Mouse (Mus musculus): ENCODE data around the gene Arrb2. TPM values are rescaled to one million over a fixed set of nuclear protein-coding genes. Genes with fewer than 3 reads are reported as not detected.
"Not testable (repeated sequence)": the region's sequence is repeated elsewhere in the genome, so short reads cannot be mapped to it uniquely, and the experiment has no call there.

Gene Arrb2
- polyA plus RNA-seq, 1 experiment from 2014 or later = 11.2 TPM

GRCm38 (mm10) chr11:70426598-70426997, 5.8 kb upstream of the Arrb2 start:
- not testable (repeated sequence) for H3K36me3 ChIP-seq; H3K4me3 ChIP-seq; H3K9ac ChIP-seq; ATAC-seq (ENCODE audit: extremely low read depth, insufficient number of reproducible peaks, low FRiP score, low TSS enrichment); H3K27ac ChIP-seq (replicated peaks); H3K4me2 ChIP-seq; H3K4me1 ChIP-seq; H3K9me3 ChIP-seq; H3K27me3 ChIP-seq (replicated peaks)
- WGBS = 66% methylated on average over 6 of the region's 6 CpGs

GRCm38 (mm10) chr11:70431574-70431973, 861 bp upstream of the Arrb2 start:
- Histone ChIP-seq H3K4me3 (peak overlapping the region; percentile 75), H3K27ac (replicated peaks) (peak overlapping the region; percentile 74; the same call in 1 of the 2 replicates), H3K4me1 (peaks cover 18% of the 10 kb centered on the region), H3K36me3 (peaks cover 10% of the 10 kb centered on the region), H3K27me3 (replicated peaks) (no peaks in the 10 kb centered on the region), H3K9ac (peak overlapping the region; percentile 91), H3K9me3 (no peaks in the 10 kb centered on the region), H3K4me2 (peak overlapping the region; percentile 91)
- no peak for ATAC-seq (ENCODE audit: extremely low read depth, insufficient number of reproducible peaks, low FRiP score, low TSS enrichment)
- WGBS = 32% methylated on average over 5 of the region's 5 CpGs

- peak overlapping the region; percentile 75 for H3K4me3 ChIP-seq
- peak overlapping the region; percentile 91 for H3K9ac ChIP-seq
- peak overlapping the region; percentile 91 for H3K4me2 ChIP-seq
- ATAC-seq (ENCODE audit: extremely low read depth, insufficient number of reproducible peaks, low FRiP score, low TSS enrichment) = no peak
- H3K27ac ChIP-seq (replicated peaks) = peak overlapping the region; percentile 74
- peaks cover 18% of the 10 kb centered on the region for H3K4me1 ChIP-seq
- no peaks in the 10 kb centered on the region for H3K27me3 ChIP-seq (replicated peaks)
- peaks cover 24% of the 10 kb centered on the region for H3K36me3 ChIP-seq
- WGBS = 8% methylated on average over 15 of the region's 15 CpGs
- no peaks in the 10 kb centered on the region for H3K9me3 ChIP-seq
Measured at GRCm38 (mm10) chr11:70432895-70433568, 597 bp downstream of the Arrb2 start.

GRCm38 (mm10) chr11:70433569-70433943, 1.1 kb downstream of the Arrb2 start:
- Histone ChIP-seq H3K27me3 (replicated peaks) (no peaks in the 10 kb centered on the region), H3K36me3 (peaks cover 29% of the 10 kb centered on the region), H3K4me1 (peaks cover 18% of the 10 kb centered on the region), H3K9me3 (no peaks in the 10 kb centered on the region), H3K27ac (replicated peaks) (0 out of 2 replicates have a peak overlapping the region, but pooled peaks have one; percentile 74), H3K9ac (peak overlapping the region; percentile 91), H3K4me2 (peak overlapping the region; percentile 91), H3K4me3 (peak overlapping the region; percentile 75)
- 68% methylated on average over 1 of the region's 1 CpGs for WGBS
- no peak for ATAC-seq (ENCODE audit: extremely low read depth, insufficient number of reproducible peaks, low FRiP score, low TSS enrichment)

- 90% methylated on average over 3 of the region's 3 CpGs for WGBS
- 0 out of 2 replicates have a peak overlapping the region, but pooled peaks have one; percentile 1 for H3K27ac ChIP-seq (replicated peaks)
- peak overlapping the region; percentile 91; the same call in 1 of the 2 replicates for H3K9ac ChIP-seq
Measured at GRCm38 (mm10) chr11:70433951-70434350, 1.5 kb downstream of the Arrb2 start.

GRCm38 (mm10) chr11:70435476-70435875, 3.0 kb downstream of the Arrb2 start:
- H3K27ac ChIP-seq (replicated peaks) = no peak overlapping the region
- peak overlapping the region; percentile 13; the same call in 1 of the 2 replicates for H3K9ac ChIP-seq
- peaks cover 49% of the 10 kb centered on the region for H3K36me3 ChIP-seq
- H3K4me2 ChIP-seq = no peak overlapping the region
- 59% methylated on average over 5 of the region's 5 CpGs for WGBS
- no peak overlapping the region for H3K4me3 ChIP-seq
- ATAC-seq (ENCODE audit: extremely low read depth, insufficient number of reproducible peaks, low FRiP score, low TSS enrichment) = no peak
- H3K4me1 ChIP-seq = peaks cover 18% of the 10 kb centered on the region
- no peaks in the 10 kb centered on the region for H3K9me3 ChIP-seq
- H3K27me3 ChIP-seq (replicated peaks) = no peaks in the 10 kb centered on the region

More at GRCm38 (mm10) chr11:70433951-70434350, 1.5 kb downstream of the Arrb2 start:
- peaks cover 33% of the 10 kb centered on the region for H3K36me3 ChIP-seq
- peak overlapping the region; percentile 75 for H3K4me3 ChIP-seq
- H3K4me2 ChIP-seq = peak overlapping the region; percentile 91
- peaks cover 18% of the 10 kb centered on the region for H3K4me1 ChIP-seq
- H3K9me3 ChIP-seq = no peaks in the 10 kb centered on the region
- ATAC-seq (ENCODE audit: extremely low read depth, insufficient number of reproducible peaks, low FRiP score, low TSS enrichment) = no peak
- no peaks in the 10 kb centered on the region for H3K27me3 ChIP-seq (replicated peaks)

- H3K9me3 ChIP-seq = no peaks in the 10 kb centered on the region
- peaks cover 63% of the 10 kb centered on the region for H3K36me3 ChIP-seq
- 76% methylated on average over 6 of the region's 6 CpGs for WGBS
- no peak for ATAC-seq (ENCODE audit: extremely low read depth, insufficient number of reproducible peaks, low FRiP score, low TSS enrichment)
- H3K27ac ChIP-seq (replicated peaks) = no peak overlapping the region
- no peak overlapping the region for H3K4me3 ChIP-seq
- no peak overlapping the region for H3K4me2 ChIP-seq
- peaks cover 14% of the 10 kb centered on the region for H3K4me1 ChIP-seq
- no peaks in the 10 kb centered on the region for H3K27me3 ChIP-seq (replicated peaks)
- H3K9ac ChIP-seq = no peak overlapping the region
Measured at GRCm38 (mm10) chr11:70437426-70437825, 5.0 kb downstream of the Arrb2 start.

GRCm38 (mm10) chr11:70438728-70439374, 6.4 kb downstream of the Arrb2 start:
- peaks cover 63% of the 10 kb centered on the region for H3K36me3 ChIP-seq
- 82% methylated on average over 7 of the region's 7 CpGs for WGBS

GRCm38 (mm10) chr11:70440637-70441036, 8.2 kb downstream of the Arrb2 start:
- no peak for ATAC-seq (ENCODE audit: extremely low read depth, insufficient number of reproducible peaks, low FRiP score, low TSS enrichment)
- Histone ChIP-seq H3K4me2 (no peak overlapping the region), H3K27me3 (replicated peaks) (no peaks in the 10 kb centered on the region), H3K27ac (replicated peaks) (no peak overlapping the region), H3K4me1 (no peaks in the 10 kb centered on the region), H3K9me3 (no peaks in the 10 kb centered on the region), H3K4me3 (no peak overlapping the region), H3K9ac (no peak overlapping the region), H3K36me3 (peaks cover 62% of the 10 kb centered on the region)
- WGBS = 84% methylated on average over 4 of the region's 4 CpGs

More at GRCm38 (mm10) chr11:70438728-70439374, 6.4 kb downstream of the Arrb2 start:
- no peaks in the 10 kb centered on the region for H3K9me3 ChIP-seq
- H3K9ac ChIP-seq = no peak overlapping the region
- H3K4me1 ChIP-seq = peaks cover 5% of the 10 kb centered on the region
- no peak overlapping the region for H3K4me3 ChIP-seq
- H3K4me2 ChIP-seq = no peak overlapping the region
- no peak for ATAC-seq (ENCODE audit: extremely low read depth, insufficient number of reproducible peaks, low FRiP score, low TSS enrichment)
- no peak overlapping the region for H3K27ac ChIP-seq (replicated peaks)
- H3K27me3 ChIP-seq (replicated peaks) = no peaks in the 10 kb centered on the region

GRCm38 (mm10) chr11:70441882-70442281, 9.4 kb downstream of the Arrb2 start:
- ATAC-seq (ENCODE audit: extremely low read depth, insufficient number of reproducible peaks, low FRiP score, low TSS enrichment) = no peak
- no peak overlapping the region for H3K4me3 ChIP-seq
- peaks cover 50% of the 10 kb centered on the region for H3K36me3 ChIP-seq
- no peak overlapping the region for H3K4me2 ChIP-seq
- WGBS = 83% methylated on average over 7 of the region's 7 CpGs
- H3K27me3 ChIP-seq (replicated peaks) = no peaks in the 10 kb centered on the region
- H3K9ac ChIP-seq = no peak overlapping the region
- H3K27ac ChIP-seq (replicated peaks) = no peak overlapping the region
- H3K4me1 ChIP-seq = no peaks in the 10 kb centered on the region
- H3K9me3 ChIP-seq = no peaks in the 10 kb centered on the region

GRCm38 (mm10) chr11:70443964-70444363, 11.5 kb downstream of the Arrb2 start:
- Histone ChIP-seq H3K9ac (no peak overlapping the region), H3K27me3 (replicated peaks) (no peaks in the 10 kb centered on the region), H3K4me3 (no peak overlapping the region), H3K9me3 (no peaks in the 10 kb centered on the region), H3K36me3 (peaks cover 29% of the 10 kb centered on the region), H3K27ac (replicated peaks) (no peak overlapping the region), H3K4me2 (no peak overlapping the region), H3K4me1 (no peaks in the 10 kb centered on the region)
- ATAC-seq (ENCODE audit: extremely low read depth, insufficient number of reproducible peaks, low FRiP score, low TSS enrichment) = no peak
- 77% methylated on average over 3 of the region's 3 CpGs for WGBS
